Mouse (Mus musculus): ENCODE measurements around the gene Kcnj9. TPM values are rescaled to one million over a fixed set of nuclear protein-coding genes. Genes with fewer than 3 reads are reported as not detected.

Kcnj9 gene
- total RNA-seq, 2 experiments from 2014 or later = not detected

DNA sequence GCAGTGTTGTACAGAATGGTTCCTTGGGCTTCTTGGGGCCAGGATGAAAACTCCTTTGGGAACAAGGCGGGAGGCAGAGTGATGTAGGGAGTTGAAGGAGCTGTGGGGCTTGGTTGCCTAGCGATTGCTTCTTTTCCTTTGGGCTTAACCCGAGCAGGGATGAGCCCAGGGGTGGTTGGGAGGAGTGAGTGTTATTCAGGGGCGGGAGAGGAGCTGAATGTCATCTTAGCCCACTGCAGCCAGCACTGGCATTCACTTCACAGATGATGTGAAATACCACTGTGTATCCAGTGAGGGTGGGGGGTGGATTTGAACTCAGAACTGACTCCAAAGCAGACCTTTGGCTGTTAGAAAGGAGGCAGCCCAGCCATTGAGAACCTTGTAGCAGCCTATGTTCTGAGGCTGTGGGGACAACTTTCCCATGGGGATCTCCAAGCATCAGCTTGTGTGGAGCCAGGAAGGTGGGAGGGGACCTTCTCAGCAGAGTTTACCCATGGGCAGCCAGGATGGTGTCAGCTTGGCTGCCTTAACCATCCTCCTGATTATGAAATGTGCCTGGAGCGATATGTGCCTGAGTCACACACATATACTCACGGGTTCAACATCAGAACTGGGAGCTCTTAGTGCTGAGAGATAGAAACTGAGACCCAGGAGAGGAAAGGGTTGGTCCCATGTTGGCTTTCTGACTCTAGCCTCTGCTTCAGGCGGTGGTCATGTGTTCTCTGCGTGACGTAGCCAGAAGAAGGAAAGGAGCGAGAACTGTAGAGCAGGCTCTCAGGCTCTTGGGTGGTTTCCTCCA is 15.3 kb downstream of the Kcnj9 start:
- ATAC-seq (ENCODE audit: poor library complexity, severe bottlenecking) = no peak

DNA sequence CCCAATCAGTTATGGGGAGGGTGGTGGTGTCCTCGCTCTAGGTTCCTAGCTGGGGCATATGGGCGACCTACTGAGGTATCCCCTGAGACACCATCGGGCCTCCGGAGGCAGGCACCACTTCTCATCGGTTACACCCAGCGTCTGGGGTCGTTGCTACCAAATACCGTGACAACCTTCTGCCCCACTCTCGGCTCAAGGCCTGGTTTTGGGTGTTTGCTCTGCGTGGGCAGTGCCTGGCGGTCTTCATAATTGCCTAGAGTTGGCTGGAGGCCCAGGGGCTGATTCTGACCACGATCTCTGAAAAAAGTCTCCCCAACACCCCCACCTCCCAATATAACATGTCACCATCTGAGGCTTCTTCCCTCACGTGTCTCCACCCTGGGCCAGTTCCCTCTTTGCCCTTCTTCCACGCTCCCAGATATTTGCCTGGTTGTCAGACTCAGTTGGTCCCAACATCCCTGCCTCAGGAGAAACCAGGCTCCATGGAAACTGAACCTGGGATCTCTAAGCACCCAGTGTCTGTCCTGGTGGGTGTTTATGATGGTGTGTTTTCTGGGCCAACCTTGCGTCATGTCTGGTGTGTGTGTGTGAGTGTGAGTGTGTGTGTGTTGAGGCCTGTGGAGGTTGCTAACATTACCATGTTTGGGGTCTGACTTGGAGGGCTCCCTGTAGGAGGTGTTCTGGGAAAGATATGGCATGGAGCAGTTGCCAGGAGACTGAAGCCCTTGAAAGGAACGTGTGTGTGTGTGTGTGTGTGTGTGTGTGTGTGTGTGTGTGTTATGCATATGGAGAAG is 16.2 kb downstream of the Kcnj9 start:
- no peak for ATAC-seq (ENCODE audit: poor library complexity, severe bottlenecking)

DNA sequence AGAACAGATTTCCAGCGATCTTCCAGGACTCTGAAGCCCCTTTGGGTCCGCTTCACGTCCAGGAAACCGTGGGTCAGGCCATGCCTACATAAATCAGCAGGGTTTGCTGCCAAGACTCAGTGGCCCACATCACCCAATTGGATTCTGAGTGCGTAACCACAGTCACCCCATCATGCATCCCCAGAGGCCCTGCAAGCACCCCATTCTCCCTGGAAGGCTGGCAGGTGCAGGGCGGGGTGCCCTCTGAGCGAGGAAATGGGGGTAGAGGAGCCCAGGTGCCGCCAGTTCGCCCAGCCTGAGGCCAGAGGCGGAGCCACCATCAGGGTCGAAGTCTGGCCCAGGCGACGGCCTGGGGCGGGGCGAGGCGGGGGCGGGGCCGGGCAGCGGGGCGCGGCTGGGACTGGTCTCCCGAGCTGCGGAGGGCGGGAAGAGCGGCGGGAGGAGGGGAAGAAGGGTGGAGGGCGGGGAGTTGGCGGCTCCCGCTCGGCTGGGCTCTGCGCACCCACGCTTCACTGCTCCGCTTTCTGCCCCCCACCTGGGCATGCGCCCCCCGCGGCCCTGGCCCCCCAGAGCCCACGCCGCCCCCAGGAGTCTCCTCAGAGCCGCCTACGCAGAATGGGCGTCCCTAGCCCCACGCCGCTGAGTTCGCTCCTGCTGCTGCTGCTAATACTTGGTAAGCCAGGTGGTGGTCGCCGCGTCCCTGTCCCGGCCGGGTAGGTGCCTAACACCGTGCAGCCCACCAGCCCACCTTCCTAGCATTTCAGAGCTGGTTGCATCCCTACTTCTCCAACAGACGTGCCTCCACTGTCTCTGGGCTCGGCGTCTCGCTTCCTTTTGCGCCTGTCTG is 17.0 kb downstream of the Kcnj9 start:
- peak; percentile 58 for ATAC-seq (ENCODE audit: poor library complexity, severe bottlenecking)

DNA sequence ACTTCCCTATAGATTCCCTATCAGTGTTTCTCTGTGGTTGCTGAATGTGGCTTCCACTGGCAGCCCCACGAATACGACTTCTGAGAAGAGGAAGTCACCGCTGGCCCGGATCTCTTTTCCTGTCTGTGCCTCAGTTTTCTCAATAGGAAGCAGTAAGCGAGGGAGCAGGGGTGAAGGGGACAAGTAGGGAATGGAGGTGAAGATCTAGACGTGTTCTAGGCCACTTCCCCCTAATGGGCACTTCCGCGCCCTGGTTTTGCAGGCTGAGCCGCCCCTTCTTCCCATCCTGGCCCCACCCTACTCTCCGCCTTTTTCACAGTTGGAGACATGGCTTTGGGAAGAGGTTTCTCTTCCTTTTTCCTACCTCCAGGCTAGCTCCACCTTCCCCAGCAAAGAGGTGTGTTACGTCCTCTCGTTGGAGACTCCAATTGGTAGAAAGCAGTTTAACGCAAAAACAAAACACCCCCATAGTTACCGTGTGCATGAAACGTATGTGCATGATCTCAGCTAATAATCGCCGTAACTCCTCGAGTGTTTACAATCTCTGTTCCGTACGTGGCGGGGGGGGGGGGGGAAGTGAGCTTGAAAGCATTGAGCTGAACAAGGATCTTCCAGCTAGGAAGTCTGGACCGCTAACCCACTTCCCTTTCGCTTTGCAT is 17.7 kb downstream of the Kcnj9 start:
- peak; percentile 29 for ATAC-seq (ENCODE audit: poor library complexity, severe bottlenecking)

DNA sequence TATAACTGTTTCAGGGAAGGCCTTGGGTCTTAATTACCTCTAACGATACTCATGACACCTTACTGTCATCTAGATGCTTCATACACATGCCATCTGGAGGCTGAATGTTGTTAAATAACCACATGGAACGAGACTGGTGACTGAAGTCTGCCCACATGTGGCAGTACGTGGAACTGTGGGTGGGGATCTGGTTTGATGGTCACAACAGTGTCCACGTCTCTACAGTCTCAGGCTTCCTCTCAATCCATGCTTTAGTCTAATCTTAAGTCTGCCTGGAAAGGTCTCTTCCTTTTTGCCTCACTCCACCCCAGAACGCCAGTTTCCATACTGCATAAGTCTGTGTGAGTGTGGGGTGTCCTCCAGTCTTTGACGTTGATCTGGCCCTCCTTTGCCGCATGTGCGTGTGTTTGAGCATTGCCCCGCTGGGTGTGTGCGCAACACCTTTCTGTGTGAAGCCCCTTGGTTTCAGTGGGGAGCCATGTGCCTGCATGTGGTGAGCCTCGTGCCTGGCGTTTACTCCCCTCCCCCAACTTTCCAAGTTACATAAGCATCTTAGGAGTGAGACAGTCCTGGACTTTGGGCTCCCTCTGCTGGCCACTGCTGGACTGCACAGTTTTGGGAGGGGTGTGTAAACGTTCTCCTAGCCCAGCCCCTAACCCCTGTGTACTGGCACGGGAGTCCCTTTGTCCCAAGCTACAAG is 19.3 kb downstream of the Kcnj9 start:
- ATAC-seq (ENCODE audit: poor library complexity, severe bottlenecking) = peak; percentile 38

DNA sequence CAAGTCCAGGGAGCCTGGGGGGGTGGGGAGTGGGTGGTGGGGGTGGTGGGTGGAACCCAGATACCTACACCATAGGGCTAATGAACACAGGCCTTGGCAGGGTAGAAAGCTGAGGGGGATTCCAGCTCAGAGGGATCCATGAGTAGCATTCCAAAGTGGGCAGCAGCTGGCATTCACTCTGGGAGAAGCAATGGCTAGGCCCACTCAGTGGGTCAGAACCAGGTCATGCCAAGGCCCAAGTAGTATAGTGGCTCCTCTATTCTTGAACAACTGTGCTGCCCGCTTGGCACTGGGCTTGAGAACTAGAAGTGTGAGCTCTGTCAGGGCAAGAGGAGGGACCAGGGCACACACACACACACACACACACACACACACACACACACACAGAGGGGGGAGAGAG is 20.7 kb downstream of the Kcnj9 start:
- ATAC-seq (ENCODE audit: poor library complexity, severe bottlenecking) = no peak

DNA sequence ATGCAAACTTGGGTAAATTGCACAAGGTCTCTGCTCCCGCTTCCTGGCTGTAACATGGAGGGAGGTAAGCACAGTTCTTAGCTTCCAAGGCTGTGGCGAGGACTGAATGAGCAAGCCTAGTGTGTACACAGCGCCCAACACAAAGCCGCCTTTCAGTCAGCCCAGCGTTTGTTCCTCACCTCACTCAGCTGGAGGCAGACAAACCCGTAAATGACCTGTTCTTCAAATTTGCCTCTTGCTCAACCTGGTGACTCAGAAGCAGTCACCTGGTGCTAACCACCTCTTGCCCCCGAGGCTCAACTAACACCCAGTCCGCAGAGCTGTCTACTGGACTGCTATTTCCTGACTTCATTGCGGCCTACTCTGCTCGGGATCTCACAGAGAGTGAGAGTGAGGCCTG is 21.2 kb downstream of the Kcnj9 start:
- ATAC-seq (ENCODE audit: poor library complexity, severe bottlenecking) = no peak

DNA sequence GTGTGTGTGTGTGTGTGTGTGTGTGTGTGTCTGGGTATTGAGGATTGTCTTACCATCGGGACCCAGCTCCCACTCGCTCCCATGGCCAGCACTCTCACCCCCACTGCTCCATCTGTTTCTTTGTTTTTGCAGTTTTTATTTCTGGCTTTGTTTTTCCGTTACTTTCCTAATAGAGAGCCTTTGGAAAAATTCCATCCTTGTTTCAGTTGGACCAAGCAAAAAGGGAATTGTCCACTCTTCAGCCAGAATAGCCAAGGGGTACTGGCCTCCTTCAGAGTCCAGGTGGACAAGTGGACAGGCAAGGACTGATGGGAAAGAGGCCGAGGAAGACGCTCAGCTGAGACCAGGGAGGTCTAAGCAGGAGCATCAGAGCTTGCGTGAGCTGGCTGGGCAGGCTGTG is 22.2 kb downstream of the Kcnj9 start:
- ATAC-seq (ENCODE audit: poor library complexity, severe bottlenecking) = no peak

DNA sequence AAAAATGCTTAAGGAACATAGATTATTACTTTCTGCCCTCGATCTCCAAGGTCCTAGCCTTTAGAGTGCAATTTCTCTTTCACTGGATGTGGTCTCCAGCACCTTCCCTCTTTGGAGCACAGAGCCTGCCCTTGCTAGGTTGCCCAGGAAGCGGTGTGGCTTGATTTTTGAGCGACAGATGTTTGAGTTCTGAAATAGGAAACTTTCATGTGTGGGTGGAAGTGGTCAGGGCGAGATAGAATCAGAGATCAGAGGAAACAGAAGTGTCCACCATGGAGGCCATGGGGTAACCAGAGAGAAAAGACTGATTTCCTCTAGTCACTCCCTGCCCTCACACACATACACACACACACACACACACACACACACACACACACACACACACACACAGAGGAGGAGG is 22.9 kb downstream of the Kcnj9 start:
- peak; percentile 50 for ATAC-seq (ENCODE audit: poor library complexity, severe bottlenecking)

DNA sequence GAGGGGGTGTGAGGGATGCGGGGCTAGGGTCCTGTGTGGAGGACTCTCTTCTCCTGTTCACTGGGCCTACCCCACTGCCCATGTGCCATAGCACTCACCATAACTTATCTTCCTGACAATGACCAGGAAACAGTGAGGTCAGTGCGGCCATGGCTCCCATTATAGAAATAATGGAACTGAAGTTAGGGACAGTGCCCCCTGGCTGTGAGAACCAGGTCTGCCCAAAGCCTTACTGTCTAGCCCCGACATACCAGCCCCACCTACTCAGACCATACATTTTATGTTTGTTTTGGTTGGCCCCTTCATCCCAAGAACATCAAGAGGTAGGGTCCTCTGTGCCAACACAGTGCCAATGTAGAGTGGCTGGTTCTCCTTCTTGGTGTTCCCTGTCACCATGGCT is 23.5 kb downstream of the Kcnj9 start:
- no peak for ATAC-seq (ENCODE audit: poor library complexity, severe bottlenecking)

DNA sequence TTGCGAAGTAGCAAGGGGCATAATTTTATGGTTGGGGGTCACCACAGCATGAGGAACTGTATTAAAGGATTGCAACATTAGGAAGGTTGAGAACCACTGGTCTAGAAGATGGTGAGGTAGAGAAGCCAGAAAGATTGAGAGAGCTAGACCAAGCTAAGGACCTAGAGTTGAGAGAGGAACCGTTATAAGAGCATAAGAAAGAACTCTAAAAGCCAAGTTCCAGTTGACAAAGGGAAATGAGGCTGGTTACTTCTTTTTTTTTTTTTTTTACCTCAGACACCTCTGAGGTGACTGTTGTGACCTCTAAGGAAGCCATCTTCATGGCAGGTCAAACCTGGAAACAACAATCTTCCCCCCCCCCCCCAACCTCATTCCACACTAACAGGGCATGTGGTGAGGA is 24.0 kb downstream of the Kcnj9 start:
- no peak for ATAC-seq (ENCODE audit: poor library complexity, severe bottlenecking)

DNA sequence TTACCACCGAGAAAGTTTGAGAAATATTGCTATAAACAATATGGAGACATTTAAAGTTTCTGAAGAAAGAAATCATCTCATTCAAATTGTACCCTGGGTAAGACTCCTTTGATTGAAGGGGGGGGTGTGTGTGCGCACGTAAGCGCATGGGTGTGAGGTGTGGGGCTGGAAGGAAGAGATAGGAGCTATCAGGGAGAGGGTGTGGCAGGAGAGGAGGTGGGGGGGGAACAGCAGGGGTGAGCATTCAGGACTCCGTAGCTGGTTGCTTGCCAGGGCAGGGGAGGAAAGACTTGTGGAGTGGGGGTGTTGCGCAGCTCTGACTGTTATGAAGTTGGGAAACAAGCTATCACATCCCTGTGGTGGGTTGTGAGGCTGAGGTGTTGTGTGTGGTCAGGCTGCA is 24.7 kb downstream of the Kcnj9 start:
- ATAC-seq (ENCODE audit: poor library complexity, severe bottlenecking) = no peak

DNA sequence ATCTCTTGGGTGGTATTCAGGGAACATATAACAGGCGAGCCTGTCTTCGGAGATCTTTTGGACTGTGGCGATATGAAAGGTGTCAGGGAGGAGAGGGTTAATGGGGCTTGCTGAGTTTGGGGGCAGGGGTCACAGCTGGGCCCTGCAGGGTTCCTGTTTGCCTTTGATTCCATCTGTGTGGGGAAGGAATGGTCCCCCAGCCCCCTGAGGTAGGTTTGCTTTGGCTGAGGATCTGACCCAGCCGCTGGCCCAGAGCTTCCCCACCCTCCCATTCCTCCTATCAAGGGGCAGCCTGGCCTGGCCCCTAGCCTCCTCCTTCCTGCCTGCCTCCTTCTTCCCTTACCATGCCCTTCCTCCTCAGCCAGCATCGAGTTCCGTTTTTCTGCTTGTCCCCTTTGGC is 26.3 kb downstream of the Kcnj9 start:
- ATAC-seq (ENCODE audit: poor library complexity, severe bottlenecking) = no peak

DNA sequence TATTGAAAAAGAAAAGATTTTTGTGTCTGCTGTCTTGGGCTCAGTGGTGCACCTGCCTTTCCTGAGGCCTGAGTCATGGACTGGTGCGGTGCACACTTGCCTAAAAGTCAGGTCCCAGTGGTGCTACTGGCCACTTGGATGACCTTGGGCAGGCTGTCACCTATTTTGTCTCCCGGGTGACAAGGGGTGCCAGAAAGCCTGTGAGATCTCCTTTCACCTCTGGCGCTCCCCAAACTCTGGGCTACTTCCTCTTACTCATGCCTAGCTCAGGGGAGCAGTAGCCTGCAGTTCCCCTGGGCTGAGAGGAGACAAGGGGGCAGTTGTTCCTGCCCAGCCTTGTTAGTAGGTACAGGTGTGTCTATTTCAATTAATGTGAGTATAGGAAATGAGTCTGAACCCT is 26.8 kb downstream of the Kcnj9 start:
- ATAC-seq (ENCODE audit: poor library complexity, severe bottlenecking) = peak; percentile 43; the same call in 1 of the 2 replicates

DNA sequence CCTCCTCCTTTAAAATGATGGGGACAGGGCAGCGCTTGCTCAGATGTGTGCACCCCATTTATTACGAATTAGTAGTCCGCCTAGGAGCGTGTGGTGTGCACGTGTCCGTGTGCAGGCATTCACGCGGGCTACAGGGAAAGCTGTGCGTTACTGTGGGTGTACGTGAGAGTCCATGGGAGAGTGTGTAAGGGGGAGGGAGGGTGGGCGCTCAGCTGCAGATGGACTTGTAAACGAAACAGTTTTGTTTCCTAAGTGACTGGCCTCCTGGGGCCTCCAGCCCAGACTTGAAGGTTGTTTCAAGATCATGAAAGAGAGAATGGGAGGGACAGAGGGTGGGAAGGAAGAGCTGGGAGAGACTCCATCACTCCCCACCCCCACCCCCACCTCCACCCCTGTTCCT is 27.9 kb downstream of the Kcnj9 start:
- ATAC-seq (ENCODE audit: poor library complexity, severe bottlenecking) = no peak

DNA sequence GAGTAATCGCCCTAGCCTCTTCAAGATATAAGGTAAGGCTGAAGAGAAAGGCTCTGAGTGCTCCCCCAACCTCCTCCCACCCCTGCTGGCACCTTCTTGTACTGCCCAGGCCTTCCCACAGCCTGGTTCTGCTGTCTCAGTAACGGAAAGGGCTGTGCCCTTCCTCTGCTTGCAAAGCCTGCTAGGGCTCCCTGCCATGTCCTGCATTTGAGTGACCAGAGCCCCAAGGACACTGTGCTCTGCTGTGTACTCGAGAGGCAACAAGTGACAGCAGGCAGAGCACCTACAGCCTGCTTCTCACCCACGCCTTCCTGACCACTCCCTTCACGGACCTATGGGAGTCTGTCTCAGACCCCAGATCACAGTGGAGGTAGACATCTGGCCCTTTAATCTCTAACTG is 28.9 kb downstream of the Kcnj9 start:
- ATAC-seq (ENCODE audit: poor library complexity, severe bottlenecking) = no peak

DNA sequence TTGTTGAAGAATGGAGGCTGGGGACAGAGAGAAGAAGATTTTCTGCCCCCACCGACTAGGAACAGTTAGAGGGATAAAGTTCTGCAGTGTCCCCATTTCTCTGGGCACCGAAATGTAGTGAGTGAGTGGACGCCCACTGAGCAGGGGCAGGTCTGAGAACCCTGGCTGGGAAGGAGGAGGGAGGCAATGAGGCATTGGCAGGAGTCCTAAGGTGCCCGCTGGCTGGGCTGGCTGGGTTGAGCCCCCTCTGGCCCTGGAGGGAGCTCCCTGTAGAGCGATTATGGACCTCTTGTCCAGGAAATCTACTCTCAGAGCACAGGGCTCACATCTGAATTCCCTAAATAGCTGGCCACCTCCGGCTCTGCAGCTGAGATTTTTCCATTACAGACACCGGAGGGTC is 29.6 kb downstream of the Kcnj9 start:
- ATAC-seq (ENCODE audit: poor library complexity, severe bottlenecking) = no peak

DNA sequence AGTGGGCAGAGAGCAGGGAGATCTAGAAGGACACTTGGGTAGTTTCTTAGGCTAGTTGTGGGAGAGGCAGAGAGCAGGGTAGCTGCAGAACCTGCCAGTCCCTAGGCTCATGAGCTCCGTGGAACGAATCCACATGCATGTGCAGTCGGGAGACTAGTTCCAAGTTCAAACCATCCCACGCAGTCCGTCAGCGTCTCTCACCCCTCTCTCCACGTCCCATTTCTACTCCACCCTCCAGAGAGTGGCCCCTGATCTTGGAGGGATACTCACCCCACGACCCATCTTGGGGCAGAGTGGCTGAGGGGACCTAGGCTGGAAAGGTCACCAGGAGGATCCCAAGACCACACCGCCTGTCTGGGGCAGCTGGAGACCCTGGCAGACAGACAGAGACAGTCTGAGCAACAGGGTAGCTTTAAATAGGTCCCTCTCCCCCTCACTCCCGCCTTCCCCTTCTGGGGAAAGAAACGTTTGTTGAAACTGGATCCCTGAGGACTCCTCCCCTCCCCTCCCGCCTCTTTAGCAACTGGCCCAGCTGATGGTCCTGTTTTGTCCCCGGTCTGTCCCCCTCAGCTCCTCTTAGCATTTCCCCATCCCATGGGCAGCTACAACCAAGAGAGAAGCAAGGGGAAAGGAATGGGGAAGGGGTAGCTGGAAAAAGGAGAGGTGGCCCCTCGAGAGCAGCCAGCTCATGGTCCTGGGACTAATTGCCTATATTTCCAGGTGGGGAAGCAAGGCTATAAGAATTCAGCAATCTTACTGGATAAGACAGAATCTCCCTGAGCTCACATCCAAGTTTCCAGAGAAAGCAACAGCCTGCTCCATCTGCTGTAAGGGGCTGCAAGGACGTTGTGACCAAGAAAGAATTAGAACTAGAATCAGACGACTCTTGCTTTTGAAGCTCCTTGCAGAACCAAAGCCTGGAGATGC is 31.2 kb downstream of the Kcnj9 start, which contains the start of gene Atp1a2:
Atp1a2 (minus strand) TSS at position 454 of the 927 bp plus-strand sequence.
- no peak for ATAC-seq (ENCODE audit: poor library complexity, severe bottlenecking)

Measured in megakaryocyte, adult 5-6 weeks (primary cell).